Mouse (Mus musculus) liver, adult 2 months (tissue): ENCODE measurements around the gene Rap1gap2.

Source experiments
- CTCF ChIP-seq: fragments of 200-500 bp; IDR thresholded peaks from 2 replicates; pipeline ENCODE4 v1.5.1; 2011; ENCODE audit warnings: low read depth, low read length, control low read depth
- POLR2A ChIP-seq: fragments of 200-500 bp; IDR thresholded peaks from 2 replicates; pipeline ENCODE4 v1.6.1; 2011; ENCODE audit warnings: low read length, control low read depth; ENCODE audit not compliant: insufficient read depth; ENCODE audit errors: extremely low read depth

DNA sequence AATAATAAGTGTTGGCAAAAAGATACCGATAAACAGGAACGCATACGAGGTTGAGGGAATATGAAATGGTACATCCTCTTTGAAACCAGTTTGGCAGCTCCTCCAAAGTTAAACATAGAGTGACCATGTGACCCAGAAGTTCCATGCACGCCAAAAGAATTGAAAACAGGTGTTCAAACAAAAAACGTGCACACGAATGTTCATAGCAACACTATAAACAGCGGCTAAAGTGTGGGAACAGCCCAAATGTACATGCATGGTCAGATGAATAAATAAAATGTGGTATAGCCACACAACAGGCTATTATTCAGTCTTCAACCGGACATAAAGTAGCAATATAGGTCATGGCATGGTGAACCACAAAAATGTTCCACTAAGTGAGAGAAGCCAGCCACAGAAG is 108.2 kb downstream of the Rap1gap2 start:
- no peak for TF ChIP-seq CTCF
- no peak for TF ChIP-seq POLR2A
